Mouse (Mus musculus) left cerebral cortex, adult 18-20 months (tissue): ENCODE results near the gene Atp13a1. TPM values are rescaled to one million over a fixed set of nuclear protein-coding genes. Genes with fewer than 3 reads are reported as not detected.

Source experiments
- DNase-seq, 2 experiments: peaks; one replicate each; pipeline ENCODE4 v3.0.0; 2021 to 2022; ENCODE audit warnings: low spot score in 2 of 2, mixed read lengths in 1 of 2
- total RNA-seq, 2 experiments: library from RNA; stranded (reverse); gene quantifications; 2 replicates each; pipeline ENCODE4 v1.2.3; 2021

The Atp13a1 gene
- total RNA-seq, 2 experiments from 2014 or later, result 36.2 to 36.4 TPM

DNA sequence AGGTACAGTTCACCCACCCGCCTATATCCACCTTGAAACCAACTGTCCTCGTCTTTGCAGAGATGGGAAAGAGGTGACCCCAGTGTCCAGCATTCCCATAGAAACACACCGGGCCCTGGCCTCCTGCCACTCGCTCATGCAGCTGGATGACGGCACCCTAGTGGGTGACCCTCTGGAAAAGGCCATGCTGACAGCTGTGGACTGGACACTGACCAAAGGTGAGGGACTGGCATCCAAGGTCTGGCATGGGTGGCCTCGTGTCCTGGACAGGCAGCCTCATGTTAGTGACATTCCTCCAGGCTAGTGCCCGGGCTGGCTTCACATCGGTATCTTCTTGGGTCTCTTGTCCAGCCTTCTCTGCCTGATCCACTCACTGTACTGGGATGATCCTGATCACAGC, 8.3 kb downstream of the Atp13a1 start:
- DNase-seq, result peak; percentile 1

DNA sequence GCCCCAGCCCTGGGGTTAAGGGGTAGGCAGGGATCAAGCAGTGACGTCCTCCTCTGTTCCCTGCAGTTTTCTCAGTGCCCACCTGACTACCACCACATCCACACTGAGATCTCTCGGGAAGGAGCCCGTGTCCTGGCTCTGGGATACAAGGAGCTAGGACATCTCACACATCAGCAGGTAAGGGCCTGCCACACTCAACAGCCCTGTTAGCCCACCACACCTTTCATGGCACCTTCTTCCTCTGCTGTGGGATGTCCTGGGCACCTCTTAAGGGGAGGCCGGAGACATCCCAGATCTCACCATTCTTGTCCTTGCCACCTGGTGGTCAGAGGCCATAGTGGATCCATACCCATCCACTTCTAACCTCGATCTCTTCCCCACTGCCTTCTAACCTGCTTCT, 9.0 kb downstream of the Atp13a1 start:
- peak in 1 of 2 experiments; percentile 1 for DNase-seq

DNA sequence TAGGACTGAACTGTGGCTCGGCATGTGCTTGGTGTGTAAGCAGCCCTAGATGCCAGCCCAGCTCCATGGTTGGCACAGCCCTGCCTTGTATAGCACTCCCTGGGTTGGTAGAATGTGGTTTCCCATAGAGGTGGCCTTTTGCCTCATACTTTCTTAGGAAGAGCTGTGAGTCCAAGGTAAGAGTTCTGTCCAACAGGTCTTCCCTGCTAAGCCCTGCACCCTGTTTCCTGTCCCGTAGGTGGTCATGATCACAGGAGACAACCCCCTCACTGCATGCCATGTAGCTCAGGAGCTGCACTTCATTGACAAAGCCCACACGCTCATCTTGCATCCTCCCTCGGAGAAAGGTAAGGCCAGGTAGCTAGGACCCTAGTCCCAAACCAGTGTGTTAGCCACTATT, 10.8 kb downstream of the Atp13a1 start:
- no peak for DNase-seq

DNA sequence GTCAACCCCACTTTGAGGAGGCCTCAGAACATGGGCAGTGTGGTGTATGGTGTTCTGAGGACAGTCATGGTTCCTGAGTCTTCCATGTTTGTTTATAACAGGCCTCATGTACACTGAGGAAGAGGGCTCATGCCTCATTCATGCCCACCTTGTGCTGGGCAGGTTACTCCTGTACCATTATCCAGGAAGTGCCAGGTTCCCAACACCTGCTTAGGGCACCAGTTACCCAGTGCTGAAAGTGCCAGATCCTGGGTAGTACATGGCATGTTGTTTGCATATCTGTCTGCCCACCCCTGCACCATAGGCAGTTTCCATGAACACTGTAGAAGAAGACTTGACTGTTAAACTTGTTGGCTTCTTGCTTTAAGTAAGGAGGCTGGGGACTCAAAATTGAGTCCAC, 11.3 kb downstream of the Atp13a1 start:
- peak in 1 of 2 experiments; percentile 0 for DNase-seq

DNA sequence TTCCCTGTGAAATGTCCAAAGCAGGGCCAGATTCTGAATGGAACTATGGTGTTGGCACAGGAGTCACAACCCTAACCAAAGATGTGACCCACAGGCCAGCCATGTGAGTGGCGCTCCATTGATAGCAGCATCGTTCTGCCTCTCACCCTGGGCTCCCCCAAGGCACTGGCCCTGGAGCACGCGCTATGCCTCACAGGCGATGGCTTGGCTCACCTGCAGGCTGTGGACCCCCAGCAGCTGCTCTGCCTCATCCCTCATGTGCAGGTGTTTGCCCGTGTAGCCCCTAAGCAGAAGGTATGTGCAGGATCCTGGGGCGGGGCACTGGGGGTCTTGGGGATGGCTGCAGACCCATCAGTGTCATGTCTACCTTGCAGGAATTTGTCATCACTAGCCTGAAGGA, 12.4 kb downstream of the Atp13a1 start:
- peak in 1 of 2 experiments; percentile 0 for DNase-seq

DNA sequence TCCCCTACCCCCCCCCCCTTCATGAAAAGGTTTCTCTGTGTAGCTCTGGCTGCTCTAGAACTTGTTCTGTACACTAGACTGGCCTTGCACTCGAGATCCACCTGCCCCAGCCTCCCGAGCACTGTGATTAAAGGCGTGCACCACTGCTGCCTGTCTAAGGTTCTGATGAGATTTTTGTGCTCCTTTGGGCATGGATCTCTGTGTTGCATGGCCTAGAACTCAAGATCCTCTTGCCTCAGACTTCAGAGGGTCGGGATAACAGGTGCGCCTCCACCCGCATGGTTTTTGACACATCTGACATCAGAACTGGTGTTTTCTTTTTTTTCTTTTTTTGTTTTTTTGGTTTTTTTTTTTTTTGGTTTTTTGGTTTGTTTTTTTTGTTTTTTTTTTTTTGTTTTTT, 13.6 kb downstream of the Atp13a1 start:
- no peak for DNase-seq

DNA sequence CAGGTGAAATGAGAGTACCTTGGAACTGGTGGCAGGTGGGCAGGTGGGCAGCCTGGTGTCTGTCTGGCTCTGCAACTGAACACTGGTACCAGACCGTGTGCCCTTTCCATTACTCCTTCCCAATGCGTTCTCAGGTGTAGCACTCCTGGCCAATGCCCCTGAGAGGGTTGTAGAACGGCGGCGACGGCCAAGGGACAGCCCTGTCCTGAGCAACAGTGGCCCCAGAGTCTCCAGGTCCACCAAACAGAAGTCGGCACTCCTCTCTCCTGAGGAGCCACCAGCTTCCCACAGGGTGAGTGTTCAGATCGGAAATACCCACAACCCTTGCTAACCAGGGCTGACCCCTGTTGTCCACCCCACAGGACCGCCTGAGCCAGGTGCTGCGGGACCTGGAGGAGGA, 14.1 kb downstream of the Atp13a1 start:
- no peak for DNase-seq

DNA sequence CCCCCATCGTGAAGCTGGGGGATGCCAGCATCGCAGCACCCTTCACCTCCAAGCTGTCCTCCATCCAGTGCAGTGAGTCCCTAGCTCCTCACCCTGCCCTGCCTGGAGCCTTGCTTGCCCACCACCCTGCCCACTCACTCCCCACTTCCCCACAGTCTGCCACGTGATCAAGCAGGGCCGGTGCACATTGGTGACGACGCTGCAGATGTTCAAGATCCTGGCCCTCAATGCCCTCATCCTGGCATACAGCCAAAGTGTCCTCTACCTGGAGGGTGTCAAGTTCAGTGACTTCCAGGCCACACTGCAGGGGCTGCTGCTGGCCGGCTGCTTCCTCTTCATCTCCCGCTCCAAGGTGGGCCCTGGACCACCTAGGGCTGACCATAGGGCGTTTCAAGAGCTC, 14.5 kb downstream of the Atp13a1 start:
- no peak for DNase-seq

DNA sequence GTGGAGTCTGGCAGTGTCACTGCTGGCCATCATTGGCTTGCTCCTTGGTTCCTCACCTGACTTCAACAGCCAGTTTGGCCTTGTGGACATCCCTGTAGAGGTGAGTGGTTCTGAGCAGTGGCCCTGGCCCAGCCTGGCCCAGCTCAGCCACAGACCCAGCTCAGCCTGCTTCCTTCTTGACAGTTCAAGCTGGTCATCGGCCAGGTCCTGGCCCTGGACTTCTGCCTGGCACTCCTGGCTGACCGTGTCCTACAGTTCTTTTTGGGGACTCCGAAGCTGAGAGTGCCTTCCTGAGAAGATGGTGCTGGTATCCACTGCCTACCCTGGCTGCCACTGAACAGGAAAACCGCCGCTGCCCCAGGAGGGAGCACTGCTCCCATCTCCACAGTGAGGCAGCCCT, 16.3 kb downstream of the Atp13a1 start:
- no peak for DNase-seq

DNA sequence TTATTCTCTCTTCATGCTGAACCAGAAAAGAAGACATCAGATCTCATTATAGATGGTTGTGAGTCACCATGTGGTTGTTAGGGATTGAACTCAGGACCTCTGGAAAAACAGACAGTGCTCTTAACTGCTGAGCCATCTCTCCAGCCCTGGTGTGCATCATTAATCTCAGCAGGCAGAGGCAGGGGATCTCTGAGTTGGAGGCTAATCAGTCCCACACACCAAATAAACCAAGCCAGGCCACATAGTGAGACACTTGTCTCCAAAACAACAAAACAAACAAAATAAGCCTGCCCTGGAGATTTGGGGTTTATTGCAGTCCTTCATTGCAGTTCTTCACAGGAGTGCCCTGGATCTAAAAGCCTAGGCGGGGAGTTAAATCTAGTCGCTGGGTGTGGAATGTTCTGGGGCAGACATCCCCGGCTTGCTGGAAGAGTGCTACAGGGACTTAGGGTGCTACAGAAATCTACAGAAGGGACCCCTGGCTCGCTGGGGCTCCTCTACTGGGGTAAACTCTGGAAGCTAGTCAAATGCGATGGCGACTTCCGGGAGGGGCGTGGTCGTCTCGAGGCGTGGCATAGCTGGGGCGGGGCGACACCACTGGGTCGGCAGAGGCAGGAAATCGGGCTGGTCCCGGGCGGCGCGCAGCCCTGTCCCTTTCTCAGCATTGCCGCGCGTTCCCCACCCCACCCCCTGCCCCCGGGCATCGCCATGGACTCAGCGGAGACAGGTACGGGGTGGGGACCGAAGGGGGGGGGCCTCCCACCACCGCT, 17.3 kb downstream of the Atp13a1 start, which contains the start of gene Gmip:
Gmip (plus strand) TSS at position 586 of the 770 bp plus-strand sequence.
- peak in 1 of 2 experiments; percentile 53 for DNase-seq

DNA sequence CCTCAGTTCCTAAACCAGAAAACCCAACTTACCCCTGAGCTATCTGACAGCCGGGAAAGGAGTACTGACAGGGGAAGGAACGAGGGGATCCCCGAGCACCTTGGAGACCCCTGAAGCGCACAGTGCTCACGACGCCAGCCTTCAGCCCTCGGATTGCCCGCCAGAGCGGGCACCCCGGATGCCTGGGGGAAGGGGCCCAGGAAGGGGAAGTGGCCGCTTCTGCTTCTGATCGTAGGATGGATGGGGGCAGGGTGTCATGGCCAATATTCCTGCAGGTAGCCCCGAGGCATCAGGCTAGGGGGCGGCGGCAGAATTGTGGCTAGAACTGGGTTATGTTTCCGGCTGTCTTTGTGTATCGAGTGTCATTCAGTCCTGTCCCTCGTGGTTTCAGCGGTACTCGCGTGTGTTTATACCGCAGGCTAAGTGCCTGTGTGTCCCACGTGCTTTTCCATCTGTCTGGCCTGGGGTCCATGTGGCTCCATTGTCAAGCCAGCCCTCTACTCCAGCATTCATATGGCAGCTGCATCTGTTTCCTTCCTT, 18.0 kb downstream of the Atp13a1 start:
- no peak for DNase-seq

DNA sequence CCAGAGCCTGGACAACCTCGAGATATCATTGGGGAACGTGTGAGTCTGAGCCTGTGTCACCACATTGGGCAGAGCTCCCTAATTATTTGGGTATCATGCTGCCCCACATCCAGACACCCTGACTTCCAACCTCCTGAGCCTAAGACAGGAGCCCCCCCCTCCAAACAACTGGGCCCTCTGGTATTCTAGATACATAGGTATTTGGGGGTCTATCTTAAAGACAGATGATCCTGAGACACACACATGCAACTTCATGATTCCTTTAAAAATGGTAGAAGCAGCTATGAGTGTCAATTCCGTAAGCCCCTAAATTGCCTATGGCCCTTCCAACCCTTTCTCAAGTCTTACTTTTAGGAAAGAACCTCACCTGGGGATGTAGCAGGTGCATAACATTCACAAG, 18.9 kb downstream of the Atp13a1 start:
- no peak for DNase-seq

DNA sequence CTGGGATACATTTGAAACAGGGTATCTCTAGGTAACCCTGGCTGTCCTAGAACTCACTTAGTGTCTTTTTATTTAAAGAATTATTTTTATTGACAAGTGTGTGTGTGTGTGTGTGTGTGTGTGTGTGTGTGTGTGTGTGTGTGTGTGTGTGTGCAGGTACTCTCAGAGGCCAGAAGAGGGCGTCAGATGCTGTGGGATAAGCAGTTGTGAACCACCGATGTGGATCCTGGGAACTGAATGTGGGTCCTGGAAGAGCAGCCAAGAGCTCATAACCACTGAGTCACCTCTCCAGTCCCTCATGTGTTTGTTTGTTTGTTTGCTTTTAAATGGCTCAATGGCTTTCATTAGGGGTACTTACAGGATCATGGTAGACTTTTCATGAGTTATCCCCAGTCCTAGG, 23.9 kb downstream of the Atp13a1 start:
- no peak for DNase-seq

DNA sequence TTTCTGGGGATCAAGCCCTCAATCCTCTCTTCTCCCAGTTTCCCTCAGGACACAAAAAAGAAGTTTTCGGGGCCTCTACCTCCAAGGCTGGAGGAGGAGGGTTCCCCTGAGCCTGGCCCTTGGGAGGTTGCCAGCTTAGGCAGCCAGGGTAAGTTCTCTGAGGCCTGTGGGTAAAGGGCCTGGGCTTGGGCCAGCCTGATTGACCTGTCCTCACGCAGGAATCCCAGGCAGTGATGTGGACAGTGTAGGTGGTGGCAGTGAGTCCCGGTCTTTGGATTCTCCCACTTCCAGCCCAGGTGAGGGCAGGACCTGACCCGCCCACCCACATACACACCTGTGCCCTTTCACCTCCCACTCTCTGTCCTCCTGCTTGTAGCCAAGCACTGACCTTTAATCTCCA, 24.4 kb downstream of the Atp13a1 start:
- no peak for DNase-seq

DNA sequence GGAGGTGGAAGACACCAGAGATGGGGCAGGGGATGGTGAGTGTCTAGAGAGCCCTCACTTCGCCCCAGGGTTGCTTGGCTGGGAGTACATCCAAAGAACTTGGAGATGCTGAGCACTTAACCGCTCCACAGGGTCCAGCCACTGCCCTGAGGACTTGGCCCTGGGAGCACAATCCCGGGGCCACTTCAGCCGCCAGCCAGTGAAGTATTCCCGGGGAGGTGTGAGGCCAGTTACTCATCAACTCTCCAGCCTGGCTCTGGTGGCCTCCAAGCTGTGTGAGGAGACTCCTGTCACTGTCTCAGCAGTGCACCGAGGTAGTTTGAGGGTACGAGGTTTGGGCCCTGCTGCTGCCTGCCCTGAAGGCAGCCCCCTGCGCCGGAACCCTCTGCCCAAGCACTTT, 29.5 kb downstream of the Atp13a1 start:
- DNase-seq, result no peak

DNA sequence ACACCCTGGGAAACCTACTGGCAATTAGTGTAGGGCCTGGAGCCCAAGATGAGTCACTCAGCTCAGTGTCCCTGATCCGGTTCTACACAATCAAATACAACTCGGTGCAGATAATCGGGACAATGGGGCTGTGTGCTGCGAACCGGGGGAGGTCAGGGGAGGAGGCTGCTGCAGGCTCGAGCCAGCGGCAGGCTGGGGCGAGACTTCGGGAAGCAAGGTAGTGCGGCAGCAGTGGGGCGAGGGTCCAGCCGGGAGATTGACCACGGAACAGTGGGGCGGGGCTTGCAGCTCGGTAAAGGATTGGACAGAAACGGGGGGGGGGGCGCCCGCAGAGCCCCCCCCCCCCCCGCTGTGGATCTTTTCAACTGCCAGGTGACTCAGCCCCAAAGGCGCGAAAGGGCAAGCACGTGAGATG, 31.0 kb downstream of the Atp13a1 start:
- DNase-seq, result no peak

DNA sequence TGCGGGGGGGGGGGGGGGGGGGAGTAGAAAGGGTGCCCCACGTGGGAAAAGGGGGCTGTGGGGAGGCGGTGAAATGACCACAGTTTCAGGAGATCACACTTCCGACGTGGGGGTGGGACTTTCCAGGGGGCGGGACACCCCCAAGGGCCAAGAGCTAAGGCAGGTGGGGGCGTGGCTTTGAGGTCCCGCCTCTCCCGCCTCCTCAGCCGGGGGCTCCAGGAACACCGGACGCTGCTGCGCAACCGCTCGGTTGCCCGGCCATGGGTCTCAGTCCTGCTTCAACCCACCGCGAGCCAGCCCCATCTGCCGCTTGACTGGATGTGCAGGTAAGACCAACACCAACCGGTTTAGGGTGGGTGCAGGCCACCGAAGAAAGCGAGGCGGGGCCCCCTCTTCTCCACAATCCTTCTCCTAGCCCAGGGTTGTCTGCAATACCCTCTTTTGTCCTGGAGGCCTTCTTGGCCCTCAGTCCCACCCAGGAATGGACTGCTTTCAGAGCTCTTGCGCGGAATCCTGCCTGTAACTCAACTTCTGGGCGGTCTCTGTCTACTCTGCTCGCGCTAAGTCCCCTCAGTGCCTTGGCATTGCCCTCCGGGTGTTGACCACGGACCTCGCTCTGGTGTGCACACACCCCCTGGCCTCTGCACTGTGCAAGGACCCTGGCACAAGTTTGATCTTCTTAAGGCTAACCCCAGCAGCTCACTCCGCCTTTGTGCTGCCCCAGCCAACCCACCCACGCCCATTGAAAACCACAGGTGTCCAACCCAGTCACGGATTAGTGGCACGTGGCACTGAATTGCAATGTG, 31.6 kb downstream of the Atp13a1 start, which contains the start of gene Lpar2:
Lpar2 (plus strand) TSS at position 44 of the 806 bp plus-strand sequence.
- no peak for DNase-seq

DNA sequence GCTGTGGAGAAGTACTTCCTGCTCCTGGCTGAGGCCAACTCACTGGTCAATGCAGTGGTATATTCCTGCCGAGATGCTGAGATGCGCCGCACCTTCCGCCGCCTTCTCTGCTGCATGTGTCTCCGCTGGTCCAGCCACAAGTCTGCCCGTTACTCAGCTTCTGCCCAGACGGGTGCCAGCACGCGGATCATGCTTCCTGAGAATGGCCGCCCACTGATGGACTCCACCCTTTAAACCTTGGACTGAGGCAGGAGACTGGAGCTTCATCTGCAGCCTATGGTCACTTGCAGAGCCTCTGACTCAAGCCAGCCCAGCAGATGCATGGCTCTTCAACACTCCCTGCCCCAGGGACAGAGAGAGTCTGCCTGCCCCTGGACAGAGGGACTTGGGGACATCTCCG, 35.4 kb downstream of the Atp13a1 start:
- DNase-seq, result no peak

DNA sequence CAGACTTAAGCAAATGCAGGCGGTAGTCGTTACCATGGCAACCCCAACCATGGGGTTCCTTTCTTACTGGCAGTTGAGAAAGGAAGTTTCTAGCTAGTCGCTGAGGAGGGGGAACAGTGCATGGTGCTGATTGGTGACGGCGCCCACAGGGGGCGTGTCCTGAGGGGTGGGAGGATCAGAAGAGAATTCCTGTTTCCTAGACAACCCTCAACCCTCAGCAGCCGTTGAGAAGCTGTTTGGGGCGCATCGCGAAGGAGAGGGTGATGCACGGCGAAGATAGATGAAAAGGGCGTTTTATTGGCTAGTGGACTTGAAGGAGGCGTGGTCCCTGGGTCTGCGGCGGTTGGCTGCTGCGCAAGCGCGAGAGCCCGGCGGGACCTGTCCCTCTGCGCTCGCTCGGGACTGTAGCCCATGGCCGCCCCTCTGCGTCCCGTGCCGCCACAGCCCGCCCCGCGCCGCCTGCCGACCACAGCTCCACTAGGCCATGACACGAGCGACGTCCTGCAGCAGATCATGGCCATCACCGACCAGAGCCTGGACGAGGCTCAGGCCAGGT, 41.4 kb downstream of the Atp13a1 start, which contains the start of gene Pbx4:
Pbx4 (plus strand) TSS at position 194 of the 556 bp plus-strand sequence.
- peak; percentile 90 to 93 for DNase-seq

DNA sequence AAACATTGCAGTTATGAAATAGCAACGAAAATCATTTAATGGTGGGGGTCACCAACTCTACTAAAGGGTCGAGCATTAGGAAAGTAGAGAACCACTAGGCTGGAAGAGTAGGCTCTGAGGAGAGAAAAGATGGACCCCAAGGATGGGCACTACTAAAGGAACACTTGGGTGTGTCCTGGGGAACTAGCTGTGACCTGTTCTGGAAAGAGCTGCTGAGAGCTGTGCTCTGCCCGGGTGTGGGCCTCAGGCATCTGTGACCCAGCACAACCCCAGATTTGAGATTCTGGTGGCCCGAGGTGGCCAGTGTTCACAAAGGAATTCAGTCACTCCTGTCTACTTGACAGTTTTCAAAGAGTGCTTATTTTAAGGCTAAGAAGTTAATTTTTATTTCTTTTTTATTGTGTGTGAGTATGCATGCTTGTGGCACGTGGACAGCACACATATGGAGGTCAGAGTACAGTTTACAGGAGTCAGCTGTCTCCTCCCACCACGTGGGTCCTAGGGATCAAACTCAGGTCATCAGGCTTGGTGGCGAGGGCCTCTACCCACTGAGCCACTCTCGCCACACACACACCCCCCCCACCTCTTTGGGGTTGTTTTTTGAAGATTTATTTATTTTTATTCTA, 46.2 kb downstream of the Atp13a1 start:
- DNase-seq, result no peak
